Mouse (Mus musculus) embryonic stem cell, embryonic (primary cell): ENCODE results near the gene Abl2.

Experiments used
- CTCF ChIA-PET, 4 experiments: fragments of 300-600 bp in 2 of 4; fragments of 350-600 bp in 2 of 4; sonication (Branson Sonifier 250); formaldehyde crosslinking; loops; one replicate each; lab custom pipeline; 2022; ENCODE audit warnings: inconsistent platforms in 2 of 4; lab: Charles Lee
- POLR2A ChIA-PET, 4 experiments: fragments of 300-600 bp in 2 of 4; fragments of 350-600 bp in 2 of 4; sonication (Branson Sonifier 250); formaldehyde crosslinking; loops; one replicate each; lab custom pipeline; 2022; ENCODE audit warnings: antibody characterized with exemption in 4 of 4, inconsistent platforms in 1 of 4; lab: Charles Lee

Abl2 gene

DNA sequence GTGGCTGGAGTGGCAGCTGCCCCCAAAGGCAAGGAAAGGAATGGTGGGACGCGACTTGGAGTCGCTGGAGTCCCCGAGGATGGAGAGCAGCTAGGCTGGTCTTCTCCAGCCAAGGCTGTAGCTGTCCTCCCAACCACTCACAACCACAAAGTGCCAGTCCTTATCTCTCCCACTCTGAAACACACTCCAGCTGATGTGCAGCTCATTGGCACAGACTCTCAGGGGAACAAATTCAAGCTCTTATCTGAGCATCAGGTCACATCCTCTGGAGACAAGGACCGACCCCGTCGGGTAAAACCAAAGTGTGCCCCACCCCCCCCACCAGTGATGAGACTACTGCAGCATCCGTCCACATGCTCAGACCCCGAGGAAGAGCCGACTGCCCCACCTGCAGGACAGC lies 83.2 kb downstream of the Abl2 start:
- CTCF ChIA-PET, result interaction anchor here in 3 of 4 experiments (0.6 to 1.7 kb wide), 8 partner anchors 9 to 227 kb away, joined by 3 to 8 read pairs (median 4); partner anchors contain the start of gene Tor3a (in 1 of the 3)

GRCm38 (mm10) chr1:156642813-156643212 lies 84.2 kb downstream of the Abl2 start:
- CTCF ChIA-PET, result interaction anchor here in 1 of 4 experiments (1.1 to 1.7 kb wide), 3 partner anchors 12 to 75 kb away, joined by 3 to 7 read pairs (median 4); partner anchors contain the start of gene Tor3a
- POLR2A ChIA-PET, result interaction anchor here in 2 of 4 experiments (0.6 to 14.0 kb wide), 4 partner anchors 10 to 45 kb away, joined by 3 to 106 read pairs (median 5); no protein-coding TSS in a partner anchor

More for the DNA sequence above, 83.2 kb downstream of the Abl2 start:
- POLR2A ChIA-PET, result interaction anchor here in 3 of 4 experiments (0.6 to 14.0 kb wide), 5 partner anchors 13 to 669 kb away, joined by 3 to 106 read pairs (median 3); partner anchors contain the start of gene Cep350 (in 1 of the 3)

GRCm38 (mm10) chr1:156644061-156644460 lies 85.5 kb downstream of the Abl2 start:
- POLR2A ChIA-PET, result interaction anchor here in 2 of 4 experiments (0.6 to 14.0 kb wide), 4 partner anchors 9 to 26 kb away, joined by 3 to 106 read pairs (median 6); no protein-coding TSS in a partner anchor

DNA sequence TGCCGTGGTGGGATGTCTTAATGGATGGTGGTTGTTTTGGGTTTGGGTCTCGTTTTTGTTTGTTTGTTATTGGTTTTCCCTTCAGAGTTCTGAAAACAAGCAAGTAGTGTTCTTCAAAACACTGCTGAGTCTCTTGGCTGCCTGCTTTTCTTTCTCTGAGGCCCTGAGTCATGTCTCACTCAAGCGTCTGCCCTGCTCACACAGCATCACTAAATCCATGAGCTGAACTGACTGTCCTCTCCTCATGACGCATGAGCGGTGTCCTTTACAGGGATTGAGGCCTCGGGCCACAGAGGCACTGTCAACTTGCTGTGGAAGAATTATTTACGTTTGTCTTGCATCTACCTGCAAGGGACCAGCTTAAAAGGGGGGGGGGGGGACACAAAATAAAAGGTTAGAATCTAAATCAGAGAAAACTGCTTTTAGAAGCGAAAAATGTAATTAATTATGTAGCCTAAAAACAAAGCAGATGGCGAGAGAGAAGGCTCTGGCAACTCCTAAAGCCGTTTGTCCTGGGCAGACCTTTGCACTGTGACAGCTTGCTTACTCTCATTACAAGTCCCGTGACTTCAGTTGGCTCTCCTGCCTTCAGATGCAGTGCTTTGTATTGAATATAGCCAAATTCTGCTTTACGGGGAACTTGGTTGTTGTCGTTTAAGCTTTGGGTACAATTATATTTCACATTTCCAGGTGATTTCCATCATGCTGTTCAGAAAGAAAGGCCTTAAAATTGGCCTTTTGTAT lies 86.4 kb downstream of the Abl2 start:
- POLR2A ChIA-PET, result interaction anchor here (0.8 to 14.0 kb wide), 15 partner anchors 8 to 87 kb away, joined by 3 to 106 read pairs (median 4); partner anchors contain the start of genes Abl2 (in 2 of the 4) and Fam20b (in 1 of the 4)
- CTCF ChIA-PET, result interaction anchor here in 3 of 4 experiments (0.5 to 1.4 kb wide), 3 partner anchors 12 to 175 kb away, joined by 3 read pairs; no protein-coding TSS in a partner anchor

More at GRCm38 (mm10) chr1:156644061-156644460, 85.5 kb downstream of the Abl2 start:
- CTCF ChIA-PET, result no interaction called here

DNA sequence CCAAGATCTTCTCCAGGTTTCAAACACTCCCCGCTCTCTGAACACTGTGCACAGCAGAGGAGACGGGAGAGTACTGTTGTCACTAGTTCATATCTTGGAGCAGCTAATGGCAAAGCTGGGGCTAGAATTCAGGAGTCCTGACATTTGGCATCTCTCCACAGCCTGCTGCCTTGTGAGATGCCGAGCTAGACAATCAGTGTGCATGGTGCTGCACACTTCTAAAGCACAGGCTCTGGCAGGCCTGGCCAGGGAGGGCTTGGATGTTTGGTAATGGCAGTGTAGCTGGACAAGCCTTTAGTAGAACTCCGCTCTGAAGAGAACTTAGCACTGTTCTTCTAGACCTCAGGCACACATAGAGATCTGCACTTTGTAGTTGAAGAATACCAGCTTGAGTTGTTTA lies 87.4 kb downstream of the Abl2 start:
- ChIA-PET POLR2A (interaction anchor here (0.6 to 14.0 kb wide), 17 partner anchors 9 to 342 kb away, joined by 3 to 106 read pairs (median 4); partner anchors contain the start of genes Abl2 (in 2 of the 4), Fam20b (in 1 of the 4) and Tdrd5 (in 1 of the 4)), CTCF (interaction anchor here in 2 of 4 experiments (0.7 to 1.5 kb wide), 3 partner anchors 13 to 62 kb away, joined by 3 to 6 read pairs (median 4); no protein-coding TSS in a partner anchor)

DNA sequence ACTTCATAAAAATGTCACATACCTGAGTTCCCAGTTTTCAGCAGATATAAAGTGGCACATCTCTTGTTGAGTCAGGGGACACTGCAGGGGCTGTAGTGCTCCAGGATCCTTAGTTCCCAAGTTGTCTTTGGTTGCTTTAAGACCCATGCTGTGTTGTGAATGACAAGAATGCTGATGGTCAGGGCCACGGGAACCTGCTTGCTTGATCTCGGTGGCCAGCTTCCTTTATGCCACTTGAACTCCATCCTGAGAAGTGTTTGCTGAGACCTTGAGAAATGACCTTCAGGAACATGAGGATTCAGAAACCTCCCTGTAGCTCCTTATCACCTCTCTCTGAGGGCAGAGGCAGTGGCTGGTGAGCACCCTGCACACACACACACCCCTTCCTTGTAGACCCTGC lies 90.1 kb downstream of the Abl2 start:
- CTCF ChIA-PET, result interaction anchor here in 3 of 4 experiments (0.5 to 1.4 kb wide), 4 partner anchors 12 to 93 kb away, joined by 3 to 4 read pairs (median 4); no protein-coding TSS in a partner anchor
- POLR2A ChIA-PET, result interaction anchor here in 3 of 4 experiments (0.7 to 14.0 kb wide), 12 partner anchors 8 to 334 kb away, joined by 3 to 106 read pairs (median 4); partner anchors contain the start of genes Abl2 (in 1 of the 3) and Tor3a (in 1 of the 3)

DNA sequence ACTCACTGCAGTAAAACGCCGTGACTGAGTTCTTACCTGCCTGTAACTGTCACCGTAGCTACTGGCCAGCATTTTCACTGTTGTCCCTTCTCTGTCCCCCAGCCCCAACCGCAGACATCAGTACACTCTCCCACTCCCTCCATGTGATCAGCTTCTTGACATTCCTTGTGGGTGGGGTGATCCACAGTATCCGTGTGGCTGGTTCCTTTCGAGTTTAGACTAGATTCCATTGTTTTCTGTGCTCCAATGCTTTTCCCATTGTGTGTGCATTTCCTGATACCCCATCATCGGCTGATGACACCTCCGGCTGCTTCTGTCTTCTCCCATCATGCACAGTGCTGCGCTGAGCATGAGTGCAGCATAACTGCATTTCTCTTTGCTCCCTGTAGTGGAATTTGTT lies 92.0 kb downstream of the Abl2 start:
- POLR2A ChIA-PET, result interaction anchor here in 2 of 4 experiments (0.6 to 14.0 kb wide), 5 partner anchors 7 to 61 kb away, joined by 3 to 106 read pairs (median 5); no protein-coding TSS in a partner anchor
- CTCF ChIA-PET, result interaction anchor here in 1 of 4 experiments (0.7 kb wide), 1 partner anchor 20 kb away, joined by 3 read pairs; no protein-coding TSS in a partner anchor

GRCm38 (mm10) chr1:156652189-156652822 lies 93.7 kb downstream of the Abl2 start:
- CTCF ChIA-PET, result interaction anchor here in 1 of 4 experiments (0.6 kb wide), 1 partner anchor 60 kb away, joined by 11 read pairs; no protein-coding TSS in a partner anchor
- POLR2A ChIA-PET, result interaction anchor here in 2 of 4 experiments (0.7 to 14.0 kb wide), 12 partner anchors 6 to 91 kb away, joined by 3 to 106 read pairs (median 4); partner anchors contain the start of gene Tor3a (in 1 of the 2)

- ChIA-PET CTCF (interaction anchor here in 3 of 4 experiments (0.5 to 1.7 kb wide), 8 partner anchors 12 to 287 kb away, joined by 3 to 15 read pairs (median 3); no protein-coding TSS in a partner anchor), POLR2A (interaction anchor here (0.7 to 8.3 kb wide), 15 partner anchors 9 to 77 kb away, joined by 3 to 106 read pairs (median 4); no protein-coding TSS in a partner anchor)
These were observed 96.3 kb downstream of the Abl2 start for GRCm38 (mm10) chr1:156654735-156655530.

DNA sequence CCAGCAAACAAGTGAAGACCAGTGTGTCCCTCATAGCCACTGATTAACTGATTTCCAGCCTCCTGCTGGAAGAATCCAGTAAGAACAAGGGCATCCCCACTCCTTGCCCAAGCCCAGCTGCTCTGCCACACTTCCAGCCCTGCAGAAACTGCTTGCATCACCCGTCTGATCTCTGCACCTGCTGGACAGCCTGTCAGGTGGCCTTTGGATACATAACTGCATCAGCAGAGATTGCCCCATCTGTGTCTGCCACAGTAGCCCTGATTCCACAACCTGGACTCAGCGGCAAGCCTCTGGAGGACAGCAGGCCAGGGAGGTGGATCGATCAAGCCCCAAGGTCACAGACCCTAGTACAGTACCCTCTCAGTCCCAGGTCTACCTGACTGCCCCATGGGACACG lies 98.9 kb downstream of the Abl2 start:
- POLR2A ChIA-PET, result interaction anchor here in 2 of 4 experiments (0.8 to 8.3 kb wide), 7 partner anchors 9 to 99 kb away, joined by 3 to 106 read pairs (median 7); partner anchors contain the start of gene Abl2 (in 2 of the 2)
- CTCF ChIA-PET, result interaction anchor here in 2 of 4 experiments (0.6 to 1.8 kb wide), 3 partner anchors 9 to 118 kb away, joined by 3 to 5 read pairs (median 3); no protein-coding TSS in a partner anchor

DNA sequence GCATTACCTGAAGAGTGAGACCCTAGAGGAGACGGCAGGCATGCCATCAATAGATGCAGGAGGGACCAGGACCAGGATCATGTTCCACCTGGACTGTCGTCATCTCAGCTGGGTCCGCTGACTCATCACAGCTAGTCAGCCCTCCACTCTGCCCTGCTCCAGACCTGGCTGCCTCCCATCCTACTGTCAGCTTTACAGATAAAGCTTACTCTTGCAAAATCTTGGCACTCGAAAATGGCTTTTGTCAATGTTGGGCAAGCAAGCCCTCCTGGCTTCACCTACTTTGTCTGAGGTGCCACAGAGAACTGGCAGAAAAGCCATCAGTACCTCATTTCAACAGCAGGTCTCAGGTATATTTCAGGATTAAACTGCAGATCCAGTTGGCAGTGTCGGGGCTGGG lies 100.1 kb downstream of the Abl2 start:
- ChIA-PET POLR2A (interaction anchor here in 3 of 4 experiments (0.6 to 8.3 kb wide), 8 partner anchors 8 to 617 kb away, joined by 5 to 106 read pairs (median 10); partner anchors contain the start of gene Abl2 (in 1 of the 3)), CTCF (interaction anchor here in 2 of 4 experiments (0.6 to 1.8 kb wide), 3 partner anchors 8 to 184 kb away, joined by 3 to 5 read pairs (median 3); partner anchors contain the start of gene Soat1 (in 1 of the 2))

- ChIA-PET POLR2A (interaction anchor here in 2 of 4 experiments (0.6 to 8.3 kb wide), 14 partner anchors 9 to 392 kb away, joined by 3 to 106 read pairs (median 3); partner anchors contain the start of genes Abl2 (in 1 of the 2) and Tor3a (in 1 of the 2)), CTCF (interaction anchor here in 3 of 4 experiments (0.6 to 2.2 kb wide), 3 partner anchors 12 to 46 kb away, joined by 3 to 10 read pairs (median 3); no protein-coding TSS in a partner anchor)
These were observed 101.5 kb downstream of the Abl2 start for GRCm38 (mm10) chr1:156659906-156660659.

GRCm38 (mm10) chr1:156660660-156661236 lies 102.2 kb downstream of the Abl2 start:
- CTCF ChIA-PET, result interaction anchor here in 3 of 4 experiments (0.5 to 2.2 kb wide), 4 partner anchors 12 to 89 kb away, joined by 3 to 10 read pairs (median 4); no protein-coding TSS in a partner anchor
- POLR2A ChIA-PET, result interaction anchor here in 3 of 4 experiments (0.6 to 8.3 kb wide), 17 partner anchors 9 to 778 kb away, joined by 3 to 106 read pairs (median 3); partner anchors contain the start of genes Abl2 (in 1 of the 3) and Tor3a (in 1 of the 3)

GRCm38 (mm10) chr1:156665777-156666176 lies 107.2 kb downstream of the Abl2 start:
- POLR2A ChIA-PET, result interaction anchor here in 3 of 4 experiments (0.5 to 5.7 kb wide), 10 partner anchors 10 to 625 kb away, joined by 3 to 67 read pairs (median 4); no protein-coding TSS in a partner anchor
- CTCF ChIA-PET, result interaction anchor here in 2 of 4 experiments (0.5 to 1.2 kb wide), 4 partner anchors 8 to 1875 kb away, joined by 3 to 5 read pairs (median 3); no protein-coding TSS in a partner anchor
